Comparison of ENCODE assay signal across 13 mouse cellular contexts in the genomic region with DNA sequence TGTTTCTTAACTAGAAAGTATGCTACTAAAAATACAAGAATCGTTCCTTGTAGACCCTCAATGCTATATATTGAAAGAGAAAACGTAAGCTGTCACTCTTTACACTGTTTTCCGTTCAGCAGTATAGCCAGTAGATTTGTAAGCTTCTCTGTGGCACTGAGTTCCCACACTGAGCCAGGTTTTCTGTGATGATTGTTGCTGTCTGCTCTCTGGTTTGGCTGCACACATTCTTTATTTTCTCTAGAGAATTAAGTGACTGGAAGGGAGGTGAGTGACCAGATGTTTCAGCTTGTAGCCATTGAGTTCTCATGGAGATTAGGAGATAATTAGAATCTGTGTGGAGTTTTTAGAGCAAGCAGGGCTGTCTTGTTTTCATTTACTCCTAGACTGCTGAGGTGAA. TPM values are rescaled to one million over a fixed set of nuclear protein-coding genes. Genes with fewer than 3 reads are reported as not detected.
A peak's percentile ranks its signal among the peaks of the same experiment; 100 is the strongest.
DNase-seq lines count a peak whose midpoint lies in the region; ATAC-seq and TF ChIP-seq lines count a peak whose summit lies in the region.
"Had no signal": no experiment of that assay in that cellular context is flagged by ENCODE, and none has a peak within 500 bp of the region (broad histone marks: within the 10 kb centered on the region; RNA-seq: fewer than 3 reads in every experiment).

No protein-coding gene starts in this region.

- 0 out of 2 replicates have a peak overlapping the region, but pooled peaks have one; percentile 0 for H3K4me2 ChIP-seq in heart, embryonic 15.5 days
- no peak overlapping the region for H3K4me2 ChIP-seq in embryonic facial prominence, embryonic 14.5 days (ENCODE audit: low read depth, low read length)
- H3K4me2 ChIP-seq: kidney, embryonic 15.5 days had no signal

- WGBS in heart, embryonic 15.5 days = 58% methylated on average over 3 of the region's 3 CpGs
- 68% methylated on average over 3 of the region's 3 CpGs for WGBS in spleen, adult 2 months
- 33% methylated on average over 3 of the region's 3 CpGs for whole genome bisulfite sequencing in embryonic facial prominence, embryonic 14.5 days

- H3K4me1 ChIP-seq in heart, embryonic 15.5 days (replicated peaks) = peaks cover 26% of the 10 kb centered on the region
- peaks cover 18% of the 10 kb centered on the region for H3K4me1 ChIP-seq in spleen, adult 2 months (ENCODE audit: control insufficient read depth, insufficient read depth, insufficient read length)
- H3K4me1 ChIP-seq in embryonic facial prominence, embryonic 14.5 days (ENCODE audit: control insufficient read depth, insufficient read depth, low read length) = peaks cover 15% of the 10 kb centered on the region

- H3K27me3 ChIP-seq in heart, embryonic 15.5 days = no peaks in the 10 kb centered on the region
- H3K27me3 ChIP-seq in spleen, adult 2 months (ENCODE audit: control insufficient read depth, insufficient read depth, low read length) = no peaks in the 10 kb centered on the region
- no peaks in the 10 kb centered on the region for H3K27me3 ChIP-seq in embryonic facial prominence, embryonic 14.5 days (replicated peaks; ENCODE audit: control insufficient read depth, insufficient read depth, low read length)
- H3K27me3 ChIP-seq: kidney, embryonic 15.5 days; neural tube, embryonic 12.5 days had no signal

- no peak for DNase-seq in heart, adult 8-10 months (ENCODE audit: low spot score)
- no peak for DNase-seq in spleen, adult 2 months (ENCODE audit: low read depth in 1 of 2, low spot score in 2 of 2)
- no peak for DNase-seq in spleen, adult 18-20 months
- DNase-seq in embryonic facial prominence, embryonic 14.5 days (ENCODE audit: low spot score) = no peak
- DNase-seq in adrenal gland, adult 2 months = no peak
- DNase-seq: layer of hippocampus, postnatal 36 days; lung, postnatal 4 days had no signal

- H3K27ac ChIP-seq in heart, embryonic 15.5 days = no peak overlapping the region
- H3K27ac ChIP-seq in spleen, adult 2 months (ENCODE audit: insufficient read depth, low read length) = 0 out of 2 replicates have a peak overlapping the region, but pooled peaks have one; percentile 5
- no peak overlapping the region for H3K27ac ChIP-seq in embryonic facial prominence, embryonic 14.5 days (replicated peaks; ENCODE audit: low read depth, low read length)
- H3K27ac ChIP-seq: hindbrain, embryonic 13.5 days; kidney, embryonic 15.5 days; neural tube, embryonic 12.5 days had no signal

- no peak for TF ChIP-seq CTCF in spleen, adult 2 months (IDR thresholded peaks at IDR 0.05; ENCODE audit: extremely low read depth, insufficient read depth, insufficient read length, insufficient replicate concordance)

- H3K9me3 ChIP-seq in heart, embryonic 15.5 days (replicated peaks) = no peaks in the 10 kb centered on the region
- no peaks in the 10 kb centered on the region for H3K9me3 ChIP-seq in embryonic facial prominence, embryonic 14.5 days (ENCODE audit: control insufficient read depth, low read length)
- H3K9me3 ChIP-seq: G1E; hindbrain, embryonic 13.5 days; kidney, embryonic 15.5 days; neural tube, embryonic 12.5 days had no signal

- H3K4me3 ChIP-seq in heart, embryonic 15.5 days = no peak overlapping the region
- H3K4me3 ChIP-seq in spleen, adult 2 months (ENCODE audit: extremely low read depth, insufficient read depth, insufficient read length) = no peak overlapping the region; the same call in 1 of the 2 replicates
- no peak overlapping the region for H3K4me3 ChIP-seq in embryonic facial prominence, embryonic 14.5 days (ENCODE audit: low read depth, low read length)
- H3K4me3 ChIP-seq: hindbrain, embryonic 13.5 days; kidney, embryonic 15.5 days; neural tube, embryonic 12.5 days had no signal

- TF ChIP-seq POLR2A in spleen, adult 2 months (IDR thresholded peaks at IDR 0.05; ENCODE audit: low read depth, low read length) = no peak

- H3K36me3 ChIP-seq in heart, embryonic 15.5 days = no peaks in the 10 kb centered on the region
- no peaks in the 10 kb centered on the region for H3K36me3 ChIP-seq in spleen, adult 2 months (ENCODE audit: control insufficient read depth, insufficient read depth, low read length)
- H3K36me3 ChIP-seq in embryonic facial prominence, embryonic 14.5 days (ENCODE audit: control insufficient read depth, insufficient read depth, low read length) = no peaks in the 10 kb centered on the region
- H3K36me3 ChIP-seq: hindbrain, embryonic 13.5 days; kidney, embryonic 15.5 days; neural tube, embryonic 12.5 days had no signal

- no peak for ATAC-seq in heart, embryonic 15.5 days (replicated peaks; ENCODE audit: insufficient number of reproducible peaks, insufficient read depth, low FRiP score, low read depth)
- no peak for ATAC-seq in embryonic facial prominence, embryonic 14.5 days (ENCODE audit: low read depth)
- no peak for ATAC-seq in CD4-positive, CD25-positive, alpha-beta regulatory T cell, adult 4 months

- no peak overlapping the region for H3K9ac ChIP-seq in heart, embryonic 15.5 days
- H3K9ac ChIP-seq in embryonic facial prominence, embryonic 14.5 days (ENCODE audit: low read depth, low read length) = 0 out of 2 replicates have a peak overlapping the region, but pooled peaks have one; percentile 0
- H3K9ac ChIP-seq: hindbrain, embryonic 13.5 days; kidney, embryonic 15.5 days; neural tube, embryonic 12.5 days had no signal

RNA-seq across cellular contexts. Expression of a gene that starts 3.0 kb away (rescaled TPM):
- polyA plus RNA-seq in heart, embryonic 15.5 days (2015; fragmentation: Nextera tagmentation; extraction: Ambion mirVana) = 2.7 and 2.8 TPM in 2 replicates
- total RNA-seq in heart, adult 8-10 months (2022) = 10 to 100 TPM; 18.0 to 23.9 (median 19.8) TPM
- 10.8 and 12.2 TPM in 2 replicates for polyA plus RNA-seq in spleen, adult 2 months (2012; rRNA removed)
- 4.9 and 5.1 TPM in 2 replicates for polyA plus RNA-seq in embryonic facial prominence, embryonic 14.5 days (2014; fragmentation: Nextera tagmentation; extraction: Ambion mirVana)
- polyA plus RNA-seq in CD4-positive, CD25-positive, alpha-beta regulatory T cell, adult 4 months (2017; shearing (Covaris generic)) = 10 to 100 TPM; 22.9 to 26.1 TPM
- 10 to 100 TPM; 39.2 to 54.0 TPM for total RNA-seq in adrenal gland, adult 2 months (2021)
- polyA plus RNA-seq in adrenal gland, adult 2 months (2012; rRNA removed) = 75.3 and 107 TPM in 2 replicates
